Mouse (Mus musculus) layer of hippocampus, postnatal 10 days (tissue): ENCODE data around the gene Pjvk. TPM values are rescaled to one million over a fixed set of nuclear protein-coding genes. Genes with fewer than 3 reads are reported as not detected.

Experiments used
- DNase-seq, 2 experiments: peaks; one replicate each; pipeline ENCODE4 v3.0.0; 2021; ENCODE audit warnings: low spot score in 2 of 2
- total RNA-seq, 2 experiments: library from RNA; stranded (reverse); gene quantifications; 2 replicates each; pipeline ENCODE4 v1.2.3; 2021

Gene Pjvk
- total RNA-seq, 2 experiments from 2014 or later = 0.85 to 0.98 TPM

GRCm38 (mm10) chr2:76667200-76667599, 18.9 kb downstream of the Pjvk start:
- no peak for DNase-seq

- DNase-seq = no peak
These were observed 23.4 kb downstream of the Pjvk start for GRCm38 (mm10) chr2:76671641-76672040.

GRCm38 (mm10) chr2:76672134-76672745, 24.0 kb downstream of the Pjvk start:
- no peak for DNase-seq

GRCm38 (mm10) chr2:76672966-76673392, 24.7 kb downstream of the Pjvk start, which contains the start of gene Fkbp7:
TSS of gene Fkbp7 (minus strand) at chr2:76673116.
- DNase-seq = peak; percentile 84 to 88

GRCm38 (mm10) chr2:76673472-76674081, 25.3 kb downstream of the Pjvk start:
- DNase-seq = peak in 1 of 2 experiments; percentile 49

- DNase-seq = peak; percentile 78 to 85
These were observed 26.6 kb downstream of the Pjvk start, which contains the start of gene Plekha3 for GRCm38 (mm10) chr2:76674725-76675427. TSS of gene Plekha3 (plus strand) at chr2:76675281.

GRCm38 (mm10) chr2:76675451-76675850, 27.2 kb downstream of the Pjvk start:
- DNase-seq = peak; percentile 36 to 41

GRCm38 (mm10) chr2:76675949-76676348, 27.7 kb downstream of the Pjvk start:
- no peak for DNase-seq

GRCm38 (mm10) chr2:76676401-76677226, 28.3 kb downstream of the Pjvk start:
- no peak for DNase-seq

- no peak for DNase-seq
These were observed 34.0 kb downstream of the Pjvk start for GRCm38 (mm10) chr2:76682301-76682700.

GRCm38 (mm10) chr2:76686986-76687385, 38.7 kb downstream of the Pjvk start:
- DNase-seq = no peak

GRCm38 (mm10) chr2:76687608-76688007, 39.3 kb downstream of the Pjvk start:
- no peak for DNase-seq

GRCm38 (mm10) chr2:76688162-76688561, 39.9 kb downstream of the Pjvk start:
- DNase-seq = no peak

- no peak for DNase-seq
These were observed 42.3 kb downstream of the Pjvk start for GRCm38 (mm10) chr2:76690436-76691204.

GRCm38 (mm10) chr2:76693765-76694164, 45.5 kb downstream of the Pjvk start:
- DNase-seq = no peak

- no peak for DNase-seq
These were observed 47.0 kb downstream of the Pjvk start for GRCm38 (mm10) chr2:76695290-76695689.

GRCm38 (mm10) chr2:76702188-76702587, 53.9 kb downstream of the Pjvk start:
- no peak for DNase-seq

- DNase-seq = no peak
These were observed 54.5 kb downstream of the Pjvk start for GRCm38 (mm10) chr2:76702751-76703150.

GRCm38 (mm10) chr2:76705655-76706054, 57.4 kb downstream of the Pjvk start:
- DNase-seq = no peak
